Mouse (Mus musculus): ENCODE measurements around the gene Hnrnpab.

GRCm38 (mm10) chr11:51649889-51650199 lies 43.2 kb upstream of the Hnrnpab start:
- TF ChIP-seq CTCF (conservative IDR thresholded peaks at IDR 0.05; ENCODE audit: low read length) (no peak), POU5F1 (IDR thresholded peaks at IDR 0.05; ENCODE audit: borderline replicate concordance, low read length) (no peak)
